Mouse (Mus musculus) forebrain, embryonic 15.5 days (tissue): ENCODE data around the gene Carmil1. TPM values are rescaled to one million over a fixed set of nuclear protein-coding genes. Genes with fewer than 3 reads are reported as not detected.

Experiments used
- ATAC-seq: fragments of 200-750 bp; cut with Nextera tagmentation; replicated peaks from 2 replicates; pipeline ENCODE4 v1.8.0; 2017; ENCODE audit warnings: mild to moderate bottlenecking, moderate TSS enrichment, moderate library complexity
- H3K27ac ChIP-seq: fragments of 300-500 bp; sonication (generic); replicated peaks from 2 replicates; pipeline ENCODE4 v1.5.1; 2015; ENCODE audit warnings: mild to moderate bottlenecking, inconsistent platforms
- H3K27me3 ChIP-seq: fragments of 300-500 bp; sonication (generic); 2 replicates; pipeline ENCODE4 v1.6.1; 2015; ENCODE audit warnings: inconsistent platforms
- H3K36me3 ChIP-seq: fragments of 300-500 bp; sonication (generic); 2 replicates; pipeline ENCODE4 v1.6.1; 2015; ENCODE audit warnings: mild to moderate bottlenecking, inconsistent platforms
- H3K4me1 ChIP-seq: fragments of 300-500 bp; sonication (generic); 2 replicates; pipeline ENCODE4 v1.6.1; 2015; ENCODE audit warnings: inconsistent platforms
- H3K4me2 ChIP-seq: fragments of 300-500 bp; sonication (generic); replicated peaks from 2 replicates; pipeline ENCODE4 v1.6.1; 2015; ENCODE audit warnings: mild to moderate bottlenecking, inconsistent platforms
- H3K4me3 ChIP-seq: fragments of 300-500 bp; sonication (generic); 2 replicates; pipeline ENCODE4 v1.5.1; 2015; ENCODE audit warnings: mild to moderate bottlenecking, inconsistent platforms
- H3K9ac ChIP-seq: fragments of 300-500 bp; sonication (generic); replicated peaks from 2 replicates; pipeline ENCODE4 v1.6.1; 2015; ENCODE audit warnings: mild to moderate bottlenecking, inconsistent platforms
- H3K9me3 ChIP-seq: fragments of 300-500 bp; sonication (generic); 2 replicates; pipeline ENCODE4 v1.6.1; 2016; ENCODE audit warnings: inconsistent platforms
- WGBS: fragments of 180-500 bp; shearing (Covaris S2); methylation state at CpG from one replicate; pipeline ENCODE4 v1.1.7; 2015; ENCODE audit warnings: mixed read lengths; 5-methylcytosine and 5-hydroxymethylcytosine counted together
- polyA plus RNA-seq: library from polyadenylated mRNA; unstranded; fragments of >200 nt; fragmentation: Nextera tagmentation; extraction: Ambion mirVana; gene quantifications from 2 replicates; pipeline ENCODE4 v1.2.1, GENCODE M21; 2015

Carmil1 gene
- polyA plus RNA-seq, 1 experiment from 2014 or later = 39.6 TPM

- H3K9ac ChIP-seq = no peak overlapping the region
- H3K27me3 ChIP-seq = no peaks in the 10 kb centered on the region
- no peaks in the 10 kb centered on the region for H3K9me3 ChIP-seq
- H3K27ac ChIP-seq = no peak overlapping the region
- 88% methylated on average over 7 of the region's 7 CpGs for WGBS
- no peak overlapping the region for H3K4me3 ChIP-seq
- H3K4me1 ChIP-seq = no peaks in the 10 kb centered on the region
- no peak overlapping the region for H3K4me2 ChIP-seq
- H3K36me3 ChIP-seq = no peaks in the 10 kb centered on the region
- no peak for ATAC-seq
Observed at GRCm38 (mm10) chr13:24251236-24251635, 29.4 kb downstream of the Carmil1 start.

- no peaks in the 10 kb centered on the region for H3K9me3 ChIP-seq
- no peaks in the 10 kb centered on the region for H3K36me3 ChIP-seq
- no peak overlapping the region for H3K27ac ChIP-seq
- H3K27me3 ChIP-seq = no peaks in the 10 kb centered on the region
- peaks cover 1% of the 10 kb centered on the region; the same call in 1 of the 2 replicates for H3K4me1 ChIP-seq
- H3K4me2 ChIP-seq = no peak overlapping the region
- WGBS = 87% methylated on average over 5 of the region's 5 CpGs
- H3K9ac ChIP-seq = no peak overlapping the region
- ATAC-seq = no peak
- H3K4me3 ChIP-seq = no peak overlapping the region
Observed at GRCm38 (mm10) chr13:24247928-24248327, 32.7 kb downstream of the Carmil1 start.

GRCm38 (mm10) chr13:24247441-24247840 is 33.2 kb downstream of the Carmil1 start:
- Histone ChIP-seq H3K9me3 (no peaks in the 10 kb centered on the region), H3K36me3 (no peaks in the 10 kb centered on the region), H3K4me2 (no peak overlapping the region), H3K27ac (no peak overlapping the region), H3K4me3 (no peak overlapping the region), H3K4me1 (peaks cover 6% of the 10 kb centered on the region), H3K27me3 (no peaks in the 10 kb centered on the region), H3K9ac (no peak overlapping the region)
- WGBS = 87% methylated on average over 3 of the region's 3 CpGs
- ATAC-seq = no peak

GRCm38 (mm10) chr13:24246266-24246665 is 34.3 kb downstream of the Carmil1 start:
- Histone ChIP-seq H3K36me3 (no peaks in the 10 kb centered on the region), H3K9ac (no peak overlapping the region), H3K4me1 (peaks cover 17% of the 10 kb centered on the region), H3K27ac (no peak overlapping the region), H3K4me3 (no peak overlapping the region), H3K4me2 (no peak overlapping the region), H3K27me3 (no peaks in the 10 kb centered on the region), H3K9me3 (no peaks in the 10 kb centered on the region)
- WGBS = 94% methylated on average over 6 of the region's 6 CpGs
- no peak for ATAC-seq

GRCm38 (mm10) chr13:24244613-24245012 is 36.0 kb downstream of the Carmil1 start:
- WGBS = 68% methylated on average over 11 of the region's 11 CpGs
- no peak overlapping the region for H3K9ac ChIP-seq
- H3K27me3 ChIP-seq = no peaks in the 10 kb centered on the region
- H3K4me3 ChIP-seq = no peak overlapping the region
- peaks cover 17% of the 10 kb centered on the region for H3K4me1 ChIP-seq
- no peak overlapping the region for H3K27ac ChIP-seq
- no peak for ATAC-seq
- no peaks in the 10 kb centered on the region for H3K36me3 ChIP-seq
- no peaks in the 10 kb centered on the region for H3K9me3 ChIP-seq
- no peak overlapping the region for H3K4me2 ChIP-seq

GRCm38 (mm10) chr13:24243964-24244363 is 36.6 kb downstream of the Carmil1 start:
- H3K4me3 ChIP-seq = no peak overlapping the region
- H3K9me3 ChIP-seq = no peaks in the 10 kb centered on the region
- H3K27me3 ChIP-seq = no peaks in the 10 kb centered on the region
- no peak overlapping the region for H3K9ac ChIP-seq
- no peak overlapping the region for H3K4me2 ChIP-seq
- H3K27ac ChIP-seq = no peak overlapping the region
- H3K4me1 ChIP-seq = peaks cover 17% of the 10 kb centered on the region
- no peaks in the 10 kb centered on the region for H3K36me3 ChIP-seq
- no peak for ATAC-seq
- 84% methylated on average over 4 of the region's 4 CpGs for WGBS

GRCm38 (mm10) chr13:24242429-24243106 is 38.0 kb downstream of the Carmil1 start:
- 11% methylated on average over 5 of the region's 5 CpGs for WGBS
- Histone ChIP-seq H3K9me3 (no peaks in the 10 kb centered on the region), H3K4me2 (no peak overlapping the region), H3K27me3 (no peaks in the 10 kb centered on the region), H3K27ac (peak overlapping the region; percentile 28; the same call in 1 of the 2 replicates), H3K4me3 (no peak overlapping the region), H3K36me3 (no peaks in the 10 kb centered on the region), H3K4me1 (peaks cover 17% of the 10 kb centered on the region), H3K9ac (no peak overlapping the region)
- peak; percentile 34 for ATAC-seq

- H3K9me3 ChIP-seq = no peaks in the 10 kb centered on the region
- H3K4me3 ChIP-seq = no peak overlapping the region
- 77% methylated on average over 5 of the region's 5 CpGs for WGBS
- no peak overlapping the region for H3K4me2 ChIP-seq
- H3K4me1 ChIP-seq = peaks cover 17% of the 10 kb centered on the region
- H3K27ac ChIP-seq = no peak overlapping the region
- no peaks in the 10 kb centered on the region for H3K27me3 ChIP-seq
- H3K36me3 ChIP-seq = no peaks in the 10 kb centered on the region
- no peak overlapping the region for H3K9ac ChIP-seq
- ATAC-seq = no peak
Observed at GRCm38 (mm10) chr13:24241201-24241600, 39.4 kb downstream of the Carmil1 start.

GRCm38 (mm10) chr13:24240430-24240829 is 40.2 kb downstream of the Carmil1 start:
- H3K27me3 ChIP-seq = no peaks in the 10 kb centered on the region
- H3K36me3 ChIP-seq = no peaks in the 10 kb centered on the region
- no peaks in the 10 kb centered on the region for H3K9me3 ChIP-seq
- no peak overlapping the region for H3K4me3 ChIP-seq
- H3K27ac ChIP-seq = no peak overlapping the region
- H3K4me2 ChIP-seq = no peak overlapping the region
- no peak for ATAC-seq
- 67% methylated on average over 4 of the region's 4 CpGs for WGBS
- no peak overlapping the region for H3K9ac ChIP-seq
- H3K4me1 ChIP-seq = peaks cover 17% of the 10 kb centered on the region

GRCm38 (mm10) chr13:24238456-24239120 is 42.0 kb downstream of the Carmil1 start:
- ATAC-seq = no peak
- H3K4me1 ChIP-seq = peaks cover 17% of the 10 kb centered on the region
- H3K27me3 ChIP-seq = no peaks in the 10 kb centered on the region
- no peaks in the 10 kb centered on the region for H3K36me3 ChIP-seq
- WGBS = 67% methylated on average over 3 of the region's 3 CpGs
- no peak overlapping the region for H3K4me3 ChIP-seq
- H3K9me3 ChIP-seq = no peaks in the 10 kb centered on the region
- H3K9ac ChIP-seq = no peak overlapping the region
- no peak overlapping the region for H3K27ac ChIP-seq
- H3K4me2 ChIP-seq = no peak overlapping the region

- Histone ChIP-seq H3K4me2 (no peak overlapping the region), H3K27me3 (no peaks in the 10 kb centered on the region), H3K4me3 (no peak overlapping the region), H3K36me3 (no peaks in the 10 kb centered on the region), H3K4me1 (peaks cover 11% of the 10 kb centered on the region), H3K9me3 (no peaks in the 10 kb centered on the region), H3K9ac (no peak overlapping the region), H3K27ac (no peak overlapping the region)
- 62% methylated on average over 4 of the region's 4 CpGs for WGBS
- no peak for ATAC-seq
Observed at GRCm38 (mm10) chr13:24236736-24237135, 43.9 kb downstream of the Carmil1 start.

GRCm38 (mm10) chr13:24232750-24233149 is 47.8 kb downstream of the Carmil1 start:
- Histone ChIP-seq H3K27me3 (no peaks in the 10 kb centered on the region), H3K27ac (no peak overlapping the region), H3K9me3 (no peaks in the 10 kb centered on the region), H3K4me3 (no peak overlapping the region), H3K36me3 (no peaks in the 10 kb centered on the region), H3K9ac (no peak overlapping the region), H3K4me2 (no peak overlapping the region), H3K4me1 (peaks cover 8% of the 10 kb centered on the region)
- 91% methylated on average over 6 of the region's 6 CpGs for WGBS
- ATAC-seq = no peak
